Mouse (Mus musculus) bone marrow macrophage, adult 2 months (primary cell): ENCODE measurements around the gene Tcf20.

Experiments used
- CTCF ChIP-seq: IDR thresholded peaks from 2 replicates; pipeline ENCODE4 v1.5.1; 2012; ENCODE audit warnings: low read depth, mild to moderate bottlenecking, low read length, moderate library complexity
- POLR2A ChIP-seq: IDR thresholded peaks from 2 replicates; pipeline ENCODE4 v1.6.1; 2012; ENCODE audit warnings: mild to moderate bottlenecking, low read depth, low read length, borderline replicate concordance

- TF ChIP-seq CTCF: no peak
- no peak for TF ChIP-seq POLR2A
These were observed 49.5 kb downstream of the Tcf20 start for GRCm38 (mm10) chr15:82938155-82938569.
